Mouse (Mus musculus) midbrain, embryonic 16.5 days (tissue): Measurements from ENCODE around the gene H2-DMa. TPM values are rescaled to one million over a fixed set of nuclear protein-coding genes. Genes with fewer than 3 reads are reported as not detected.
A peak's percentile ranks its signal among the peaks of the same experiment; 100 is the strongest.

Experiments
- ATAC-seq: fragments of 200-750 bp; cut with Nextera tagmentation; 2 replicates; pipeline ENCODE4 v1.8.0; 2017; ENCODE audit warnings: moderate TSS enrichment
- H3K27ac ChIP-seq: fragments of 300-500 bp; sonication (generic); 2 replicates; pipeline ENCODE4 v1.5.1; 2014; ENCODE audit warnings: mild to moderate bottlenecking, low read length, mixed read lengths
- H3K27me3 ChIP-seq: fragments of 300-500 bp; sonication (generic); 2 replicates; pipeline ENCODE4 v1.6.1; 2014; ENCODE audit warnings: low read depth, low read length, mixed read lengths; ENCODE audit not compliant: control insufficient read depth, insufficient read depth
- H3K36me3 ChIP-seq: fragments of 300-500 bp; sonication (generic); 2 replicates; pipeline ENCODE4 v1.6.1; 2014; ENCODE audit warnings: mild to moderate bottlenecking, low read length, moderate library complexity, mixed read lengths; ENCODE audit not compliant: control insufficient read depth, insufficient read depth
- H3K4me1 ChIP-seq: fragments of 300-500 bp; sonication (generic); 2 replicates; pipeline ENCODE4 v1.6.1; 2014; ENCODE audit warnings: mild to moderate bottlenecking, low read length, mixed read lengths; ENCODE audit not compliant: control insufficient read depth, insufficient read depth
- H3K4me2 ChIP-seq: fragments of 300-500 bp; sonication (generic); 2 replicates; pipeline ENCODE4 v1.6.1; 2014; ENCODE audit warnings: mild to moderate bottlenecking, low read length, mixed read lengths
- H3K4me3 ChIP-seq: fragments of 300-500 bp; sonication (generic); 2 replicates; pipeline ENCODE4 v1.5.1; 2014; ENCODE audit warnings: low read depth, mild to moderate bottlenecking, low read length, moderate library complexity, mixed read lengths
- H3K9ac ChIP-seq: fragments of 300-500 bp; sonication (generic); 2 replicates; pipeline ENCODE4 v1.6.1; 2014; ENCODE audit warnings: low read depth, low read length, mixed read lengths
- H3K9me3 ChIP-seq: fragments of 300-500 bp; sonication (generic); replicated peaks from 2 replicates; pipeline ENCODE4 v1.6.1; 2014; ENCODE audit warnings: mild to moderate bottlenecking, low read length, mixed read lengths; ENCODE audit not compliant: control insufficient read depth, poor library complexity, severe bottlenecking
- WGBS: fragments of 180-500 bp; shearing (Covaris S2); extraction: QIAGEN DNeasy Blood & Tissue Kit; methylation state at CpG from one replicate; pipeline ENCODE4 v1.1.7; 2014; 5-methylcytosine and 5-hydroxymethylcytosine counted together
- polyA plus RNA-seq: library from polyadenylated mRNA; unstranded; fragments of >200 nt; fragmentation: Nextera tagmentation; extraction: Ambion mirVana; gene quantifications from 2 replicates; pipeline ENCODE4 v1.2.1, GENCODE M21; 2015

H2-DMa gene
- polyA plus RNA-seq, 1 experiment from 2014 or later = 22.7 TPM

DNA sequence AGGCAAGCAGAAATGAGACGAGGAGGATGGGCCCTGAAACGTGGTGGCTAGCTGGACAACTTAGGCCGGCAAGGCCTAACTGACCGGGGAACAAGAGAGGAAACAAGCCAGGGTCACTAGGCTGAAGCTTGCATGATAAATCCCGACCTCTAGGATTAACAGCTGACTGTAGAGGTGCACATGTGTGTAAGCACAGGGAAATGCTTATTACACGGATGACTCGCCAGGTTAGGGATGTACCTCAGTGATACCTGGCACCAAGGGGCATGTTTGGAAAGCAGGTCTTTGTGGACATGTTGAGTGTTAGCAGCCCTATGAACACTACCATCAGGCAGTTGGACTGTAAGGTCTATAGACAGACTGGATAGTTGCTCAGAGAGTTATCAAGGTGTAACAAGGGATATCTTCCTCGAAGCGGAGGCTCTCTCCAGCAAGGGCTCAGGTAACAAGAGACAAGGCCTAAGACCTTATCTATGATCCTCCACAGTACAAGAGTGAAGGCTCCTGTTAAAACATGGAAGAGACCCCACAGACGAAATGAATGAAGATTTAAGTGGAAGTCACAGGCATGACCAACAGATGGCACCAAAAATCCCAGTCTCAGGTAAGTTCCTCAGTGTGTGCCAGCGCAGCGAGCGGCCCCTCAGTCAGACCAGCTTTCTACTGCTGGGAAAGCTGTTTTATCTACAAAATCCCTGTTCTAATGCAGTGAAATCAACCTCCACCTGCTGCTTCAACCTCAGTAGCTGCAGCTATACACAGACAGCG is 10.1 kb upstream of the H2-DMa start:
- 0 out of 2 replicates have a peak overlapping the region, but pooled peaks have one; percentile 30 for H3K27ac ChIP-seq
- no peaks in the 10 kb centered on the region for H3K4me1 ChIP-seq
- no peaks in the 10 kb centered on the region for H3K9me3 ChIP-seq
- H3K4me2 ChIP-seq = no peak overlapping the region
- peaks cover 34% of the 10 kb centered on the region for H3K36me3 ChIP-seq
- peak; percentile 37; the same call in 1 of the 2 replicates for ATAC-seq
- H3K9ac ChIP-seq = no peak overlapping the region
- H3K4me3 ChIP-seq = no peak overlapping the region
- H3K27me3 ChIP-seq = no peaks in the 10 kb centered on the region
- WGBS = 72% methylated on average over 14 of the region's 14 CpGs

DNA sequence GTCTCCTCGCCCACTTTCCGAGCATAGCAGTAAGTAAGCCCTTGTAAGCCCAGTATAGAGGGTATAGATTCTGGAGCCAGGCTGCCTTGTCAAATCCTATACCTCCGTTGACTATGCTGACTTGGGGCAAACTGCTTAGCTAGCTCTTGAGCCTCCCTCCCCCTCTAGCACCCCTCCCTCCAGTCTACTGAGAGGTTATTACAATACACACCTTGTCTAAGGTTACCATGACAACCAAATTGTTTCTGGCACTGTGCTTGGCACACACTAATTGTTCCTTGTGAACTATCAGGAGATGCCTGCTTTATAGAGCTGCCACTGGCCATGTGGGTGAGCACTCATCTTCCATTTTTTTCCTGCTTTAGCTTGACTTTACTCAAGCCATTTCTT is 9.5 kb upstream of the H2-DMa start:
- 62% methylated on average over 3 of the region's 3 CpGs for WGBS
- Histone ChIP-seq H3K36me3 (peaks cover 39% of the 10 kb centered on the region), H3K9me3 (no peaks in the 10 kb centered on the region), H3K27me3 (no peaks in the 10 kb centered on the region), H3K27ac (0 out of 2 replicates have a peak overlapping the region, but pooled peaks have one; percentile 30), H3K4me3 (no peak overlapping the region), H3K4me1 (0 out of 2 replicates have a peak, but pooled peaks cover under 1% of the 10 kb centered on the region), H3K4me2 (no peak overlapping the region), H3K9ac (no peak overlapping the region)
- ATAC-seq = peak; percentile 40; the same call in 1 of the 2 replicates

DNA sequence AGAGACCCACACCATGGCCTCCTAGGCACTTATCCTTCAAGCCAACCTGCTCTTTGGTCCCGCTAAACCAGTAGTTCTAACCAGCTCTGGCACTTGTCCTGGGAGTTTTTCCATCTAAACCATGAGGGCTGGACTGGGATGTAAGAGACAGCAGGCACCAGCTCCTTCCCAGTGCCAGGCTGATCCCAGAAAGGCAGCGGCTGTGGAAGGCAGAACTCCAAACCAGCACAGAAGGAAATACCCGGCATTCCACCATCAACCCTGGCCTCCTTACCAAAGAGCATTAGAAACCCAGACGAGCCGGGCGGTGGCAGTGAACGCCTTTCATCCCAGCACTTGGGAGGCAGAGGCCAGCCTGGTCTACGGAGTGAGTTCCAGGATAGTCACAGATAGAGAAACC is 9.0 kb upstream of the H2-DMa start:
- Histone ChIP-seq H3K4me3 (no peak overlapping the region), H3K9ac (no peak overlapping the region), H3K9me3 (no peaks in the 10 kb centered on the region), H3K27me3 (no peaks in the 10 kb centered on the region), H3K4me1 (0 out of 2 replicates have a peak, but pooled peaks cover 5% of the 10 kb centered on the region), H3K27ac (0 out of 2 replicates have a peak overlapping the region, but pooled peaks have one; percentile 18), H3K4me2 (no peak overlapping the region), H3K36me3 (peaks cover 44% of the 10 kb centered on the region)
- 63% methylated on average over 8 of the region's 8 CpGs for WGBS
- no peak for ATAC-seq

DNA sequence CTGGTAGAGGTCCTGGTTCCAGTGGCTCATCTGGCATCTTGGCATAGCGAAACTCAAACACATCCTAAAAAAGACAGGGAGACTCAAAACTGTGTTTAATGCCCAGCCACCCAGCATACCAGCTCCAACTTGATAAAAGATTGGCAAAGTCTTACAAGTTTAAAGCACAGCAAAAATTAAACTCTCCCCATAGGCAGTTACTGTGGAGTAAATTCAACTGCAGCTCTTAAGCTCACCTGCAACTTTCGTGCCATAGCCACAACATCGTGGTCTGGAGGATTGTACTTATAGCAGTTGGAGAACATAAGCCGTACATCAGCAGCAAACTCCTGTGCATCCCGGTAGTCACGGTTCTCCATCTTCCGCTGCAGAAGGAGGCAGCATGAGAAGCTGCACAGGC is 5.2 kb upstream of the H2-DMa start:
- H3K9ac ChIP-seq = no peak overlapping the region
- H3K4me1 ChIP-seq = peaks cover 18% of the 10 kb centered on the region
- ATAC-seq = no peak
- no peaks in the 10 kb centered on the region for H3K27me3 ChIP-seq
- no peaks in the 10 kb centered on the region for H3K9me3 ChIP-seq
- H3K4me3 ChIP-seq = no peak overlapping the region
- 90% methylated on average over 7 of the region's 7 CpGs for WGBS
- no peak overlapping the region for H3K27ac ChIP-seq
- H3K36me3 ChIP-seq = peaks cover 53% of the 10 kb centered on the region
- no peak overlapping the region for H3K4me2 ChIP-seq

DNA sequence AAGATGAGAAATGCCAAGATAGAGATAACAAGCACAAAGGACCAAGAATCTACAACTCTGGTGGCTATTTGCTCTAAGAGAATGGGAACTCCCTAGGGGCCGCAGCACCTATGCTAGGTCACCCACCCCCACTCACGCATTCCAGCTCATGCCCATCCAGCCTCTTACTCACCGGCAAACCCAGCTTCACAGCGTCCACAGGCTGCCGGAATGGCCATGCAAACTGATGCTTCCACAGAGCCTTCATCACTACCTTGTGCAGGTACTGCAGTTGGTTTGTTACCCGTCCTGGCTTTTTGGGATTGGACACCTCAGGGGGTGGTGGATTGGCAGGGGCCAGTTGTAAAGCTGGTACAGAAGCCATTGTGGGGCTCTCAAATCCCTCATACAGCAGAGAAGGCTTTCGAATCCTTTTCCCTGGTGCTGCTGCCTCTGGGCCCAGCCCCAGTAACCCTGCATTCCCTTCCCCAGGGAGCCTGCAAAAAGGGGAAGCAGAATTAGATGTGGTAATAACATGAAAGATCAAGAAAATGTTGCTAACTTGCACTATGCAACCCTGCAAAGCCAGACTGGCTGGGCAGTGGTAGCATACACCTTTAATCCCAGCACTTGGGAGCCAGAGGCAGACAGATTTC is 2.5 kb upstream of the H2-DMa start:
- Histone ChIP-seq H3K27me3 (no peaks in the 10 kb centered on the region), H3K27ac (no peak overlapping the region), H3K9me3 (no peaks in the 10 kb centered on the region), H3K4me2 (peak overlapping the region; percentile 84), H3K9ac (peak overlapping the region; percentile 56), H3K4me1 (peaks cover 18% of the 10 kb centered on the region), H3K36me3 (peaks cover 44% of the 10 kb centered on the region), H3K4me3 (peak overlapping the region; percentile 88)
- ATAC-seq = no peak
- WGBS = 28% methylated on average over 7 of the region's 7 CpGs

DNA sequence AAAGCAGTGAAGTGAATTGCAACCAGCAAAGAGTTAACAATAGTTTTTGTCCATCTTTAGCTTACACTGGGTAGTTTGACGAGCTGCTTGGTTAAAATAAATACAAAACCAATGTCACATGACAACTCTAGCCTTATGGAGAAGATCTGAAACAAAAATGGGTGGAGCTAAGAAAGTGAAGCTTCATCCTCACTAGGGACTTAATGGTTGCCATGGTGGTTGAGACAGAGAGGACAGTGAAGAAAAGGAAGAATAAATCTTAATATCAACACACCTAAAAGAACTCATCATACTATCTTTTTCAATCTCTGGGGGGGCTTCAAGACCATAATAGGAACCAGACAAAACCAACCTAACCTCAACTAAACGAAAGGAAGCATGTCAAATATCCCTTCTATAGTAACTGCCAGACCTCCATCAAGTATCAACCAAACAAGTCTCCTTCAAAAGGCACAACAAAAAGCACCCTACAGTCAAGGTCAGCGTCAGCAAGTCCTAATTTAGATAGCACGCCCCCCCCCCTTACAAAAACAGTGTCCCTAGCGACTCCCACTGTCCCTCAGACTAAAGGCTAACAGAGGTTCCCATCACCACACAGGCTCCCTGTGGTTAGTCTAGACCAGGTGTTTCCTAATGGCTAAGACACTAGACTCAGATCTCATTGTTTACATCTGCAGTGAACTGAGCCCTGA is 1.8 kb upstream of the H2-DMa start:
- no peak for ATAC-seq
- no peaks in the 10 kb centered on the region for H3K27me3 ChIP-seq
- no peaks in the 10 kb centered on the region for H3K9me3 ChIP-seq
- peak overlapping the region; percentile 100 for H3K27ac ChIP-seq
- peaks cover 18% of the 10 kb centered on the region for H3K4me1 ChIP-seq
- peak overlapping the region; percentile 88 for H3K4me3 ChIP-seq
- H3K36me3 ChIP-seq = peaks cover 36% of the 10 kb centered on the region
- H3K9ac ChIP-seq = peak overlapping the region; percentile 85
- H3K4me2 ChIP-seq = peak overlapping the region; percentile 84
- WGBS = 0% methylated on average over 5 of the region's 5 CpGs

DNA sequence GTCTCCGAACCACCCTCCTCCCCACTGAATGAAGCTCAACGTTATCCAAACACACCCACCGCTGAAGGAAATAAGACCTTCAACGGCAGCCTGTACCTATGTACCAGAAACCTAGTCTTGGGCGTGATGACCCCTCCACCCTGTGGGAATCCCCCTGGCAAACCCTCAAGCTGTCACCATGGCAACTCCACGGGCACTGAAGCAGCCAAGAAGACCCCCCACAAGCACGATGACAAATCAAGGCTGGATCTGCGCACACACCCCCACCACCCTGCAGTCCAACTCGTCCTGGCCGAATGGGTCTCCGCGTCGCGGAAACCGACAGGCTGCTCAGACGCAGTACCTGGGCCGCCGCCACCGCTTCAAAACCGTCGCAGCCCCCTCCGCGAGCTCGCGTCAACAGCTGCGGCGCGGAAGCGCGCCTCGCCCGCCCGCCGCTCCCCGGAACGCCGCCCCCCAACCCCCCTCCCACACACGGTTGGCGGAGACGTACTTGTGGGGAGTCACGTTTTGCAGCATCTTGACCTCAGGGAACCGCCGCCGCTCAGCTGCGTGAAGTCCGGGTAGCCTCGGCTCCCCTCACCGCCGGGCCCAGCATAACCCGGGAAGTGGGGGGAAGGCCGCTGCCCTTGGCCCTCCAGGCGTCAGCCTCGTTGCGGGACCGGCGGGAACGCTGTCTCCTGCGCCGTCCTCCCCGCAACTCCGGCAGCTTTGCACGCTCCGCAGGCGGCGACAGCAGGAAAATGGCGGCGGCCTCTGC is 1.0 kb upstream of the H2-DMa start:
- Histone ChIP-seq H3K27ac (peak overlapping the region; percentile 100), H3K27me3 (no peaks in the 10 kb centered on the region), H3K9me3 (no peaks in the 10 kb centered on the region), H3K4me1 (peaks cover 20% of the 10 kb centered on the region), H3K9ac (peak overlapping the region; percentile 85), H3K4me3 (peak overlapping the region; percentile 88), H3K36me3 (peaks cover 29% of the 10 kb centered on the region), H3K4me2 (peak overlapping the region; percentile 84)
- ATAC-seq = no peak
- under 1% methylated on average over 67 of the region's 67 CpGs for WGBS

DNA sequence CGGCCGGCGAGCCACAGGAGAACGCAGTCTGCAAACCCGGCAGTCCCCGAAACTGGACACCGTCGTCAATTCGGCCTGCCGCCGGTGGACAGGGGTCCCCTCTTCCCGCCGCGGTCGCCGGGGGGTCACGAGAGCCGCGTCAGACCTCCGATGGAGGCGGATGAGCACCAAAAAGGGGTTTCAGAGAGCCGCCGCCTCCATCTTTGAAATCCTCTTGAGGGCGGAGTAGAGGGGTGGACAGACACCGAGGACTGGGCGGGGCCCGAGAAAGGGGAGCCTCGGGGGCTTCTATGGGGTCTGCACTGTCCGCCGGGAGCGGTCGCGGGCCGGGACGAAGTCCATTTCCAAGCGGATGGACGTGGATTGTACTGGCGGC is 480 bp upstream of the H2-DMa start:
- Histone ChIP-seq H3K27me3 (no peaks in the 10 kb centered on the region), H3K4me3 (peak overlapping the region; percentile 88), H3K36me3 (peaks cover 23% of the 10 kb centered on the region), H3K4me1 (peaks cover 26% of the 10 kb centered on the region), H3K27ac (peak overlapping the region; percentile 100), H3K9ac (peak overlapping the region; percentile 85), H3K9me3 (no peaks in the 10 kb centered on the region), H3K4me2 (peak overlapping the region; percentile 84)
- WGBS = 0% methylated on average over 38 of the region's 38 CpGs
- no peak; the same call in 1 of the 2 replicates for ATAC-seq
